Mouse (Mus musculus): Measurements from ENCODE around the gene Trpt1. TPM values are rescaled to one million over a fixed set of nuclear protein-coding genes. Genes with fewer than 3 reads are reported as not detected.

Gene Trpt1
- total RNA-seq, 2 experiments from 2014 or later, result 23.0 to 25.5 TPM

DNA sequence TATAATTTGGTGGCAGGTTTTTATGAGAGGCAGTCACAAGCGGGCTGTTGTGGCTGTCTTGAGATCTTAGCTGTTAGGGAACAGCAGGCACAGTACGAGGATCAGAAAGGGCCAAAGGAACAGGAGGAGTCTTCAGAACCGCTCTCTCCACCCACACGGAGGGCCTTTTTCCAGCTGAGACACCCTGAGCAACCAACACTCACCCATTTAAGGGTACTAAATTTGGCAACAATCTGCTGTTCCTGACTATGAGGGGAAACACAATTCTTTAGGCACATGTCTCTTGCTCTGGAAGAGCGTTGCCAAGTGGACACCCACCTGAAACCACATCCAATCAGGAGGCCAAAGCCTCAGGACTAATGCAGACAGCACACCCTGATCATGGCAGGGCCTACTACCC lies 33.6 kb downstream of the Trpt1 start:
- intact Hi-C loops (cut with DNase I), result no loop called here
- DNase-seq, result no peak

DNA sequence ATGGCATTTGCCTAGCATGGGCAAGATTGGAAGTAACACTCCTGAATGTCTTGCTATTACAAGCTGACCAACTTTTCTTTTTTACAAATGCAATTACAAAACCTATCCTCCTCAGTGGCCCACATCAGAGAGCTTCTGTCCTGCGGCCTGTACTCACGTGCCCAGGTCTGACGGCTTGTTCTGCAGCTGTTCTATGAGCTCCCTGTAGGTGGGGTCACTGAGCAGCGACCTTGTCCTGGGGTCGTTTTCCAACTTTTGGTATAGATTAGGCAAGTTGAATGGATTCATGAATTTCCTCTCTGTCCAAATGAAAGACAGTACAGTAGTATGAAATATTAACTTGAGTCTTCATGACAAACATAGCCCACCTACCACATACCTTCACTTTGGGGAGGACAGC lies 38.1 kb downstream of the Trpt1 start:
- DNase-seq, result no peak
- intact Hi-C loops (cut with DNase I), result no loop called here

GRCm38 (mm10) chr19:7039088-7039720 lies 43.3 kb downstream of the Trpt1 start:
- DNase-seq, result peak in 1 of 2 experiments; percentile 49
- intact Hi-C loops (cut with DNase I), result loop anchor here (5.0 kb wide), 1 partner anchor 42 kb away; the partner anchor contains the start of genes Nudt22 and Trpt1

- peak; percentile 97 to 98 for DNase-seq
- intact Hi-C loops (cut with DNase I), result loop anchor here (5.0 kb wide), 1 partner anchor 43 kb away; the partner anchor contains the start of genes Nudt22 and Trpt1
Observed at GRCm38 (mm10) chr19:7039841-7040636, 44.1 kb downstream of the Trpt1 start, which contains the start of gene Stip1. Gene Stip1 (minus strand): TSS chr19:7039967.

DNA sequence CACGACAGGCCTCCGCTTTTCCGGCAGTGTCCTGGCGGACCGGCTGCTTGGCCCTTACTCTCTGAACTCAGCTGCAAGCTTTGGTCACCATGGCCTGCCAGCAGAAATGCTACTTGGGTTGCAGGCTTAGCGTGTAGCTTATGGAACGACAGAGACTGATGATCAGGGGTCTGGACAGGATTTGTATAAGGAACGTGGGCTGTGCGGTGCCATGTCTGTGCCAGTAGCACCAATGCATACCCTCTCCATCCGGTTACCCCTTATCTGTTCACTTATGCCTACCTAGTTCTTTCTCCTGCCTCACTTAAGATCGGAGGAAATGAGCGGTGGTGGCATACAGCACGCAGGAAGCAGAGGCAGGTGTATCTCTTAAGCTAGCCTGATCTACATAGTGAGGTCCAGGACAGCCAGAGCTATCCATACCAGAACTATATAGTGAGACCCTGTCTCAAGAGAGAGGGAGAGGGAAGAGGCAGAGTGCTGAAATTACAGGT lies 44.8 kb downstream of the Trpt1 start:
- intact Hi-C loops (cut with DNase I), result no loop called here
- DNase-seq, result no peak

DNA sequence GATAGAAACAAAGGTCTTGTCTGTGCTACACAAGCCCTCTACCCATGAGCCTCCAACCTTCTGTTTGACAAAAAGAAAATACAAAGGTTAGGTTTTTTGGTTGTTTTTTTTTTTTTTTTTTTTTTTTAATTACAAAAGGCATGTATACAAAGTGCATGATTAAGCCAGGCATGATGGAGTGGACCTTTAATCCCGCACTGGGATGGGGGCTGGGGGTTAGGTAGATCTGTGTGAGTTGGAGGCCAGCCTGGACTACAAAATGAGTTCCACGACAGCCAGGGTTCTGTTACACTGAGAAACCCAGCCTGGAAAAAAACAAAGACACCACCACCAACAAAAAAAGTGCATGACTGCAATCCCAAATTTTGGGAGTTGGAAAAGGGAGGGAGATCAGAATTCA lies 45.2 kb downstream of the Trpt1 start:
- intact Hi-C loops (cut with DNase I), result no loop called here
- DNase-seq, result no peak

GRCm38 (mm10) chr19:7044279-7044678 lies 48.3 kb downstream of the Trpt1 start:
- intact Hi-C loops (cut with DNase I), result no loop called here
- no peak for DNase-seq

- intact Hi-C loops (cut with DNase I), result no loop called here
- DNase-seq, result no peak
Observed at GRCm38 (mm10) chr19:7044706-7045105, 48.8 kb downstream of the Trpt1 start.

Other genes starting within 250 kb of the Trpt1 start
- gene Rps6ka4, start 155.5 kb upstream of the Trpt1 start, total RNA-seq (2021), result 10 to 100 TPM; 17.4 to 19.4 TPM
- gene Ccdc88b, start 137.9 kb upstream of the Trpt1 start, total RNA-seq (2021), result under 1 TPM; 0.69 to 0.92 TPM
- gene Trmt112, start 86.4 kb upstream of the Trpt1 start, total RNA-seq (2021), result 10 to 100 TPM; 27.8 to 30.3 TPM
- 100 to 1,000 TPM; 693 to 776 TPM for gene Prdx5, start 86.0 kb upstream of the Trpt1 start, total RNA-seq (2021)
- 100 to 1,000 TPM; 146 to 154 TPM for gene Esrra, start 74.3 kb upstream of the Trpt1 start, total RNA-seq (2021)
- gene Catsperz, start 70.8 kb upstream of the Trpt1 start, total RNA-seq (2021), result not detected
- not detected for gene Kcnk4, start 61.6 kb upstream of the Trpt1 start, total RNA-seq (2021)
- 10 to 100 TPM; 22.0 to 24.7 TPM for gene Bad, start 54.3 kb upstream of the Trpt1 start, total RNA-seq (2021)
- gene Gpr137, start 53.7 kb upstream of the Trpt1 start, total RNA-seq (2021), result 10 to 100 TPM; 37.3 to 39.1 TPM
- 10 to 100 TPM; 77.3 to 95.8 TPM for gene Ppp1r14b, start 21.2 kb upstream of the Trpt1 start, total RNA-seq (2021)
- 10 to 100 TPM; 17.0 to 18.5 TPM for gene Plcb3, start 19.7 kb upstream of the Trpt1 start, total RNA-seq (2021)
- gene Fkbp2, start 15.6 kb upstream of the Trpt1 start, total RNA-seq (2021), result 10 to 100 TPM; 18.8 to 20.5 TPM
- 100 to 1,000 TPM; 438 to 444 TPM for gene Vegfb, start 8.5 kb upstream of the Trpt1 start, total RNA-seq (2021)
- gene Dnajc4, start 3.6 kb upstream of the Trpt1 start, total RNA-seq (2021), result 10 to 100 TPM; 51.0 to 57.1 TPM
- gene Nudt22, start within 50 bp of the Trpt1 start, total RNA-seq (2021), result 10 to 100 TPM; 27.0 to 28.9 TPM
- 1 to 10 TPM; 4.2 to 5.9 TPM for gene Fermt3, start 23.3 kb downstream of the Trpt1 start, total RNA-seq (2021)
- gene Stip1, start 43.8 kb downstream of the Trpt1 start, total RNA-seq (2021), result 100 to 1,000 TPM in 1 of 2 experiments, 10 to 100 TPM in 1; 98.7 to 126 TPM
- gene Macrod1, start 60.7 kb downstream of the Trpt1 start, total RNA-seq (2021), result 100 to 1,000 TPM; 272 to 280 TPM
- gene Flrt1, start 109.6 kb downstream of the Trpt1 start, total RNA-seq (2021), result under 1 TPM; 0.84 to 1.00 TPM
- gene Otub1, start 210.2 kb downstream of the Trpt1 start, total RNA-seq (2021), result 10 to 100 TPM; 72.2 to 72.6 TPM
- 100 to 1,000 TPM; 395 to 437 TPM for gene Cox8a, start 221.5 kb downstream of the Trpt1 start, total RNA-seq (2021)
- gene Naa40, start 245.1 kb downstream of the Trpt1 start, total RNA-seq (2021), result 10 to 100 TPM; 15.3 to 15.6 TPM

All from heart, postnatal 36 days (tissue).